ENCODE assay signal across 8 mouse cellular contexts in the genomic region with DNA sequence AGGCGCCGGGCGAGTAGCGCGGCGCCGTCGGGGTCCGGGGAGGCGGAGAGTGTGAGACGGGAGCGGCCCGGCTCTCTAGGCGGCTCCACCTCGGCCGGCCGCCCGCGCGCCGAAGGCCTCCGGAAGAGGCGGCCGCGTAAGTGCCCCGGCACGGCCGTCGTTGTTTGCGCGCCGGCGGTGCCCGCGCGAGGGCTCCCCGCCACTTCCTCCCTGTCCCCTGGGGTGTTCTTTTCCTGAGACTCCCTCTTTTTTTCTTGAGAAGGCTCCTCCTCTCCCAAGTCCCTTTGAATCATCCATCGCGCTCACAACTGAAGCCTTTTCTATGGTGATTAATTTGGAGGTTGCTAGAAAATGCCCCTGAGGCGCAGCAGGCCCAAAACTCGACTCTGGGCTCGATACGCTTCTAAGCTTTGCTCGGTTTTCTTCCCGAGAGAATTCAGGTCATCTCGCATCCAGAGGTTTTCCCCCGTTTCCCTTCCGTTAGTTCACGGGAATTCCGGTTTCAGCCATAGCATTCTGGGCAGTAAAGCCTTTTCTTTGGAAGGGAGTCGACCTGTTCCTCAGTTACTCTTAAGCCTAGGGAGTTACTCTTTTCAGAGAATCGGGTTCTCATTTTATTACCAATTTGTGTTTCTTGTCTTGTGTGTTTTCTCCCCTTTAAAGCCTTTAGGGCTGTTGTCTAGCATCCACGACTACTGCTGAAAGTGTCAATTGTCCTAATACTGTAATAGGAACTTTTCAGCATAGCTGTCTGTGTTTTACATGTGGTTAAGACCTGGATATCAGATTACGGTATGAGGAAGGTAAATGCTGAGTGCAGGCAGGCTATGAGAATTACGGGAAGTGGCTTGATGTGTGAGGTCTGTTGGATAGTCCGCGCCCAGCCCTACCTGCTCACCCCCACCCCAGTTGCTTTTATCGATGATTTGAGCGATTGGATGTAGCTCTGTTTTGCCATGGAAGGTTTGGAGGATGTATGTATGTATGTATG. TPM values are rescaled to one million over a fixed set of nuclear protein-coding genes. Genes with fewer than 3 reads are reported as not detected.
DNase-seq lines count a peak whose midpoint lies in the region; ATAC-seq and TF ChIP-seq lines count a peak whose summit lies in the region.

No protein-coding gene starts in this region.

- no peak for TF ChIP-seq CTCF in testis, adult 2 months (IDR thresholded peaks at IDR 0.05; ENCODE audit: control insufficient read depth, insufficient read depth, insufficient replicate concordance, low read depth, low read length)

- no peak for TF ChIP-seq POLR2A in testis, adult 2 months (IDR thresholded peaks at IDR 0.05; ENCODE audit: control insufficient read depth, low read depth, low read length)

- H3K9me3 ChIP-seq in heart, embryonic 12.5 days (replicated peaks): no peaks in the 10 kb centered on the region
- H3K9me3 ChIP-seq in liver, embryonic 12.5 days (replicated peaks): no peaks in the 10 kb centered on the region
- H3K9me3 ChIP-seq in neural tube, embryonic 12.5 days: no peaks in the 10 kb centered on the region

- peak overlapping the region; percentile 92 for H3K27ac ChIP-seq in testis, adult 2 months (ENCODE audit: control insufficient read depth, insufficient read depth, low read depth, low read length)
- peak overlapping the region; percentile 99 for H3K27ac ChIP-seq in heart, embryonic 12.5 days (ENCODE audit: poor library complexity, severe bottlenecking)
- H3K27ac ChIP-seq in liver, embryonic 12.5 days: peak overlapping the region; percentile 99
- peak overlapping the region; percentile 96 for H3K27ac ChIP-seq in neural tube, embryonic 12.5 days

- peaks cover 9% of the 10 kb centered on the region for H3K4me1 ChIP-seq in testis, adult 2 months (ENCODE audit: control insufficient read depth, insufficient read depth, low read length)
- H3K4me1 ChIP-seq in heart, embryonic 12.5 days (replicated peaks): peaks cover 34% of the 10 kb centered on the region
- peaks cover 62% of the 10 kb centered on the region for H3K4me1 ChIP-seq in liver, embryonic 12.5 days
- H3K4me1 ChIP-seq in neural tube, embryonic 12.5 days: peaks cover 14% of the 10 kb centered on the region

- peak; percentile 52 for DNase-seq in adrenal gland, adult 8-10 months
- no peak for DNase-seq in adrenal gland, adult 18-20 months (ENCODE audit: low spot score in 2 of 2)
- DNase-seq in testis, postnatal 14 days (ENCODE audit: low spot score): no peak
- DNase-seq in gastrocnemius, postnatal 10 days: no peak

- H3K27me3 ChIP-seq in testis, adult 2 months (ENCODE audit: control insufficient read depth, insufficient read depth, low read length): no peaks in the 10 kb centered on the region
- H3K27me3 ChIP-seq in heart, embryonic 12.5 days (replicated peaks): no peaks in the 10 kb centered on the region
- H3K27me3 ChIP-seq in liver, embryonic 12.5 days (replicated peaks): no peaks in the 10 kb centered on the region
- no peaks in the 10 kb centered on the region for H3K27me3 ChIP-seq in neural tube, embryonic 12.5 days (replicated peaks)

- H3K36me3 ChIP-seq in testis, adult 2 months (ENCODE audit: control insufficient read depth, insufficient read depth, low read length): no peaks in the 10 kb centered on the region
- no peaks in the 10 kb centered on the region for H3K36me3 ChIP-seq in heart, embryonic 12.5 days
- peaks cover 21% of the 10 kb centered on the region; the same call in 1 of the 2 replicates for H3K36me3 ChIP-seq in liver, embryonic 12.5 days
- H3K36me3 ChIP-seq in neural tube, embryonic 12.5 days: no peaks in the 10 kb centered on the region

- peak; percentile 82 for ATAC-seq in heart, embryonic 12.5 days (ENCODE audit: insufficient number of reproducible peaks, low FRiP score)
- ATAC-seq in liver, embryonic 12.5 days: peak; percentile 79
- ATAC-seq in neural tube, embryonic 12.5 days (ENCODE audit: low FRiP score, low read depth): peak; percentile 73

- H3K9ac ChIP-seq in heart, embryonic 12.5 days: peak overlapping the region; percentile 95
- peak overlapping the region; percentile 93 for H3K9ac ChIP-seq in liver, embryonic 12.5 days
- H3K9ac ChIP-seq in neural tube, embryonic 12.5 days: peak overlapping the region; percentile 95

- under 1% methylated on average over 59 of the region's 59 CpGs for WGBS in heart, embryonic 12.5 days
- WGBS in liver, embryonic 12.5 days (ENCODE audit: insufficient replicate concordance): under 1% methylated on average over 58 of the region's 59 CpGs
- under 1% methylated on average over 59 of the region's 59 CpGs for WGBS in neural tube, embryonic 12.5 days

- peak overlapping the region; percentile 77 for H3K4me2 ChIP-seq in heart, embryonic 12.5 days
- peak overlapping the region; percentile 73 for H3K4me2 ChIP-seq in liver, embryonic 12.5 days
- H3K4me2 ChIP-seq in neural tube, embryonic 12.5 days (replicated peaks): peak overlapping the region; percentile 78

- peak overlapping the region; percentile 92 for H3K4me3 ChIP-seq in testis, adult 2 months (ENCODE audit: control insufficient read depth, low read depth, low read length)
- peak overlapping the region; percentile 87 for H3K4me3 ChIP-seq in heart, embryonic 12.5 days
- H3K4me3 ChIP-seq in liver, embryonic 12.5 days: peak overlapping the region; percentile 75
- H3K4me3 ChIP-seq in neural tube, embryonic 12.5 days: peak overlapping the region; percentile 95

RNA-seq across cellular contexts. Expression of a gene that starts 0.7 kb away (rescaled TPM):
- 10 to 100 TPM; 49.0 to 61.9 (median 53.7) TPM for total RNA-seq in adrenal gland, adult 8-10 months (2022)
- total RNA-seq in adrenal gland, adult 18-20 months (2021): 10 to 100 TPM; 44.6 to 57.6 TPM
- polyA plus RNA-seq in testis, adult 2 months (2012; rRNA removed): 19.7 and 20.8 TPM in 2 replicates
- polyA plus RNA-seq in heart, embryonic 12.5 days (2016; fragmentation: Nextera tagmentation; extraction: Ambion mirVana): 37.1 and 37.6 TPM in 2 replicates
- polyA plus RNA-seq in liver, embryonic 12.5 days (2016; fragmentation: Nextera tagmentation; extraction: Ambion mirVana): 42.0 and 44.8 TPM in 2 replicates
- polyA plus RNA-seq in neural tube, embryonic 12.5 days (2016; fragmentation: Nextera tagmentation; extraction: Ambion mirVana): 55.3 and 56.1 TPM in 2 replicates
- total RNA-seq in gastrocnemius, postnatal 10 days (2021): 10 to 100 TPM; 26.7 to 35.3 TPM

RNA-seq across cellular contexts. Expression of a gene that starts 29.1 kb away (rescaled TPM):
- total RNA-seq in adrenal gland, adult 8-10 months (2022): 10 to 100 TPM; 45.2 to 50.0 (median 46.1) TPM
- 10 to 100 TPM; 42.6 to 56.7 TPM for total RNA-seq in adrenal gland, adult 18-20 months (2021)
- 13.3 and 15.6 TPM in 2 replicates for polyA plus RNA-seq in testis, adult 2 months (2012; rRNA removed)
- 20.3 and 20.6 TPM in 2 replicates for polyA plus RNA-seq in heart, embryonic 12.5 days (2016; fragmentation: Nextera tagmentation; extraction: Ambion mirVana)
- polyA plus RNA-seq in liver, embryonic 12.5 days (2016; fragmentation: Nextera tagmentation; extraction: Ambion mirVana): 31.8 and 33.3 TPM in 2 replicates
- 9.5 and 10.3 TPM in 2 replicates for polyA plus RNA-seq in neural tube, embryonic 12.5 days (2016; fragmentation: Nextera tagmentation; extraction: Ambion mirVana)
- 10 to 100 TPM; 26.0 to 28.4 TPM for total RNA-seq in gastrocnemius, postnatal 10 days (2021)

RNA-seq across cellular contexts. Expression of a gene that starts 56.1 kb away (rescaled TPM):
- 10 to 100 TPM; 24.4 to 29.0 (median 26.6) TPM for total RNA-seq in adrenal gland, adult 8-10 months (2022)
- 10 to 100 TPM; 14.9 to 16.3 TPM for total RNA-seq in adrenal gland, adult 18-20 months (2021)
- 12.7 TPM in 2 replicates for polyA plus RNA-seq in testis, adult 2 months (2012; rRNA removed)
- polyA plus RNA-seq in heart, embryonic 12.5 days (2016; fragmentation: Nextera tagmentation; extraction: Ambion mirVana): 30.1 and 32.0 TPM in 2 replicates
- polyA plus RNA-seq in liver, embryonic 12.5 days (2016; fragmentation: Nextera tagmentation; extraction: Ambion mirVana): 16.4 and 17.0 TPM in 2 replicates
- 30.7 and 36.3 TPM in 2 replicates for polyA plus RNA-seq in neural tube, embryonic 12.5 days (2016; fragmentation: Nextera tagmentation; extraction: Ambion mirVana)
- total RNA-seq in gastrocnemius, postnatal 10 days (2021): 10 to 100 TPM; 16.1 to 16.3 TPM
